Mouse (Mus musculus): Measurements from ENCODE around the gene Tle6.

Tle6 gene

GRCm38 (mm10) chr10:81592631-81593030, 8.2 kb downstream of the Tle6 start:
- no peak for DNase-seq (ENCODE audit: low read depth, low spot score)

GRCm38 (mm10) chr10:81591846-81592245, 9.0 kb downstream of the Tle6 start:
- DNase-seq (ENCODE audit: low read depth, low spot score), result peak; percentile 53

- no peak for DNase-seq (ENCODE audit: low read depth, low spot score)
Measured at GRCm38 (mm10) chr10:81588739-81589138, 12.1 kb downstream of the Tle6 start.

- no peak for DNase-seq (ENCODE audit: low read depth, low spot score)
Measured at GRCm38 (mm10) chr10:81583347-81583746, 17.5 kb downstream of the Tle6 start.

GRCm38 (mm10) chr10:81580441-81581070, 20.3 kb downstream of the Tle6 start:
- DNase-seq (ENCODE audit: low read depth, low spot score), result no peak

- peak; percentile 64 for DNase-seq (ENCODE audit: low read depth, low spot score)
Measured at GRCm38 (mm10) chr10:81579967-81580366, 20.9 kb downstream of the Tle6 start.

GRCm38 (mm10) chr10:81575695-81576094, 25.2 kb downstream of the Tle6 start:
- no peak for DNase-seq (ENCODE audit: low read depth, low spot score)

- DNase-seq (ENCODE audit: low read depth, low spot score), result peak; percentile 63
Measured at GRCm38 (mm10) chr10:81575208-81575631, 25.7 kb downstream of the Tle6 start.

- DNase-seq (ENCODE audit: low read depth, low spot score), result peak; percentile 67
Measured at GRCm38 (mm10) chr10:81574081-81575056, 26.5 kb downstream of the Tle6 start, which contains the start of gene Tle2. TSS of gene Tle2 (plus strand) at chr10:81574561.

- DNase-seq (ENCODE audit: low read depth, low spot score), result no peak
Measured at GRCm38 (mm10) chr10:81572975-81573374, 27.9 kb downstream of the Tle6 start.

GRCm38 (mm10) chr10:81572133-81572671, 28.7 kb downstream of the Tle6 start:
- no peak for DNase-seq (ENCODE audit: low read depth, low spot score)

- peak; percentile 100 for DNase-seq (ENCODE audit: low read depth, low spot score)
Measured at GRCm38 (mm10) chr10:81571501-81571876, 29.4 kb downstream of the Tle6 start.

GRCm38 (mm10) chr10:81570831-81571500, 29.9 kb downstream of the Tle6 start:
- peak; percentile 97 for DNase-seq (ENCODE audit: low read depth, low spot score)

GRCm38 (mm10) chr10:81570238-81570800, 30.6 kb downstream of the Tle6 start:
- peak; percentile 52 for DNase-seq (ENCODE audit: low read depth, low spot score)

- no peak for DNase-seq (ENCODE audit: low read depth, low spot score)
Measured at GRCm38 (mm10) chr10:81569507-81570237, 31.2 kb downstream of the Tle6 start.

- no peak for DNase-seq (ENCODE audit: low read depth, low spot score)
Measured at GRCm38 (mm10) chr10:81568381-81569191, 32.3 kb downstream of the Tle6 start.

GRCm38 (mm10) chr10:81565257-81566228, 35.3 kb downstream of the Tle6 start:
- no peak for DNase-seq (ENCODE audit: low read depth, low spot score)

GRCm38 (mm10) chr10:81564734-81565133, 36.1 kb downstream of the Tle6 start:
- DNase-seq (ENCODE audit: low read depth, low spot score), result peak; percentile 87

- no peak for DNase-seq (ENCODE audit: low read depth, low spot score)
Measured at GRCm38 (mm10) chr10:81564216-81564615, 36.7 kb downstream of the Tle6 start.

All from brain, adult 2 months (tissue).